Mouse (Mus musculus): ENCODE results near the gene Atp6v1c2.

DNA sequence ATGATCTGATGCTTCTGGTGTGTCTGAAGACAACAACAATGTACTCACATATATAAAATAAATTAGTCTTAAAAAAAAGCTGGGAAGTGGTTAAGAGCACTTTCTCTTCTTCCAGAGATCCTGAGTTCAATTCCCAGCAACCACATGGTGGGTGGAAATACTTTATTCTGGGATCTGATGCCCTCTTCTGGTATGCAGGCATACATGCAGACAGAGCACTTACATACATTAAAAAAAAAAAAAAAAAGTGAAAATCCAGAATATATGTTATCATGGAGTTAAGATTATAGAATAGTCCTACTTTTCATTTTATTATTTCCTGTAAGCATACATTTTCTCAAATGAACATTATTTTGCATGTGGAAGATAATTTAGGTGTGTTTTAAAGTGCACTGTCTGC is 20.9 kb upstream of the Atp6v1c2 start:
- TF ChIP-seq POLR2A (IDR thresholded peaks at IDR 0.05; ENCODE audit: borderline replicate concordance, extremely low read depth, low read depth, low read length) (no peak), CTCF (IDR thresholded peaks at IDR 0.05; ENCODE audit: insufficient read depth, low read length) (no peak)
